Mouse (Mus musculus): Measurements from ENCODE around the gene Vmo1.

The Vmo1 gene

GRCm38 (mm10) chr11:70472716-70473115 is 41.7 kb downstream of the Vmo1 start:
- no peak for DNase-seq (ENCODE audit: low read depth, low spot score)

- no peak for DNase-seq (ENCODE audit: low read depth, low spot score)
These were observed 44.7 kb downstream of the Vmo1 start for GRCm38 (mm10) chr11:70469764-70470163.

GRCm38 (mm10) chr11:70467902-70468619 is 46.4 kb downstream of the Vmo1 start:
- DNase-seq (ENCODE audit: low read depth, low spot score) = no peak

- DNase-seq (ENCODE audit: low read depth, low spot score) = peak; percentile 47
These were observed 48.6 kb downstream of the Vmo1 start for GRCm38 (mm10) chr11:70465824-70466223.

GRCm38 (mm10) chr11:70465211-70465610 is 49.2 kb downstream of the Vmo1 start:
- no peak for DNase-seq (ENCODE audit: low read depth, low spot score)

- no peak for DNase-seq (ENCODE audit: low read depth, low spot score)
These were observed 50.4 kb downstream of the Vmo1 start for GRCm38 (mm10) chr11:70463970-70464369.
